Mouse (Mus musculus) thymus, postnatal 14 days (tissue): ENCODE data around the gene Rsph14.
"Not testable (repeated sequence)": the region's sequence is repeated elsewhere in the genome, so short reads cannot be mapped to it uniquely, and the experiment has no call there.

ENCODE experiments used
- DNase-seq: peaks from one replicate; pipeline ENCODE4 v3.0.0; 2021

The Rsph14 gene

GRCm38 (mm10) chr10:75052902-75053301, 20.5 kb upstream of the Rsph14 start:
- DNase-seq: no peak

GRCm38 (mm10) chr10:75051364-75052074, 19.1 kb upstream of the Rsph14 start:
- DNase-seq: no peak

GRCm38 (mm10) chr10:75048711-75049110, 16.3 kb upstream of the Rsph14 start:
- no peak for DNase-seq

- no peak for DNase-seq
These were observed 13.4 kb upstream of the Rsph14 start for GRCm38 (mm10) chr10:75045831-75046230.

- DNase-seq: no peak
These were observed 12.1 kb upstream of the Rsph14 start for GRCm38 (mm10) chr10:75044459-75044858.

- DNase-seq: not testable (repeated sequence)
These were observed 9.7 kb upstream of the Rsph14 start for GRCm38 (mm10) chr10:75042060-75042459.

GRCm38 (mm10) chr10:75036883-75037379, 4.5 kb upstream of the Rsph14 start, which contains the start of gene Rab36:
TSS of gene Rab36 (plus strand) at chr10:75037058.
- DNase-seq: peak; percentile 85

- DNase-seq: no peak
These were observed 856 bp downstream of the Rsph14 start for GRCm38 (mm10) chr10:75031345-75032114.

- no peak for DNase-seq
These were observed 2.2 kb downstream of the Rsph14 start for GRCm38 (mm10) chr10:75030234-75030633.

- DNase-seq: no peak
These were observed 2.7 kb downstream of the Rsph14 start for GRCm38 (mm10) chr10:75029677-75030076.

GRCm38 (mm10) chr10:75028743-75029142, 3.6 kb downstream of the Rsph14 start:
- no peak for DNase-seq

GRCm38 (mm10) chr10:75026491-75026890, 5.9 kb downstream of the Rsph14 start:
- DNase-seq: no peak

- peak; percentile 71 for DNase-seq
These were observed 11.2 kb downstream of the Rsph14 start for GRCm38 (mm10) chr10:75021138-75021537.

GRCm38 (mm10) chr10:75020271-75020670, 12.1 kb downstream of the Rsph14 start:
- DNase-seq: no peak

GRCm38 (mm10) chr10:75016481-75016880, 15.9 kb downstream of the Rsph14 start:
- no peak for DNase-seq

- DNase-seq: no peak
These were observed 16.9 kb downstream of the Rsph14 start for GRCm38 (mm10) chr10:75015465-75015864.

GRCm38 (mm10) chr10:75010704-75011103, 21.7 kb downstream of the Rsph14 start:
- no peak for DNase-seq

- no peak for DNase-seq
These were observed 25.3 kb downstream of the Rsph14 start for GRCm38 (mm10) chr10:75006889-75007662.

- DNase-seq: no peak
These were observed 28.3 kb downstream of the Rsph14 start for GRCm38 (mm10) chr10:75004067-75004466.

- DNase-seq: no peak
These were observed 31.0 kb downstream of the Rsph14 start for GRCm38 (mm10) chr10:75001391-75001790.

- DNase-seq: no peak
These were observed 37.0 kb downstream of the Rsph14 start for GRCm38 (mm10) chr10:74995377-74995776.

- no peak for DNase-seq
These were observed 37.5 kb downstream of the Rsph14 start for GRCm38 (mm10) chr10:74994863-74995262.
